Mouse (Mus musculus) stomach, embryonic 15.5 days (tissue): ENCODE results near the gene Zfp459. TPM values are rescaled to one million over a fixed set of nuclear protein-coding genes. Genes with fewer than 3 reads are reported as not detected.
A peak's percentile ranks its signal among the peaks of the same experiment; 100 is the strongest.
"Not testable (repeated sequence)": the region's sequence is repeated elsewhere in the genome, so short reads cannot be mapped to it uniquely, and the experiment has no call there.

Experiments used
- ATAC-seq: fragments of 200-750 bp; cut with Nextera tagmentation; 2 replicates; pipeline ENCODE4 v1.8.0; 2017; ENCODE audit warnings: low read depth, moderate number of reproducible peaks, moderate TSS enrichment; ENCODE audit not compliant: insufficient read depth, low FRiP score
- H3K27ac ChIP-seq: fragments of 300-500 bp; sonication (generic); 2 replicates; pipeline ENCODE4 v1.5.1; 2015; ENCODE audit warnings: mild to moderate bottlenecking, inconsistent platforms
- H3K27me3 ChIP-seq: fragments of 300-500 bp; sonication (generic); replicated peaks from 2 replicates; pipeline ENCODE4 v1.6.1; 2015; ENCODE audit warnings: inconsistent platforms
- H3K36me3 ChIP-seq: fragments of 300-500 bp; sonication (generic); 2 replicates; pipeline ENCODE4 v1.6.1; 2015; ENCODE audit warnings: inconsistent platforms
- H3K4me1 ChIP-seq: fragments of 300-500 bp; sonication (generic); 2 replicates; pipeline ENCODE4 v1.6.1; 2015; ENCODE audit warnings: inconsistent platforms
- H3K4me2 ChIP-seq: fragments of 300-500 bp; sonication (generic); 2 replicates; pipeline ENCODE4 v1.6.1; 2015; ENCODE audit warnings: mild to moderate bottlenecking, inconsistent platforms
- H3K4me3 ChIP-seq: fragments of 300-500 bp; sonication (generic); replicated peaks from 2 replicates; pipeline ENCODE4 v1.5.1; 2015; ENCODE audit warnings: inconsistent platforms
- H3K9ac ChIP-seq: fragments of 300-500 bp; sonication (generic); 2 replicates; pipeline ENCODE4 v1.6.1; 2015; ENCODE audit warnings: inconsistent platforms
- H3K9me3 ChIP-seq: fragments of 300-500 bp; sonication (generic); 2 replicates; pipeline ENCODE4 v1.6.1; 2016; ENCODE audit warnings: inconsistent platforms
- WGBS: fragments of 180-500 bp; shearing (Covaris S2); methylation state at CpG from one replicate; pipeline ENCODE4 v1.1.7; 2015; 5-methylcytosine and 5-hydroxymethylcytosine counted together
- polyA plus RNA-seq: library from polyadenylated mRNA; unstranded; fragments of >200 nt; fragmentation: Nextera tagmentation; extraction: Ambion mirVana; gene quantifications from 2 replicates; pipeline ENCODE4 v1.2.1, GENCODE M21; 2015

The Zfp459 gene
- polyA plus RNA-seq, 1 experiment from 2014 or later, result 0.90 TPM

DNA sequence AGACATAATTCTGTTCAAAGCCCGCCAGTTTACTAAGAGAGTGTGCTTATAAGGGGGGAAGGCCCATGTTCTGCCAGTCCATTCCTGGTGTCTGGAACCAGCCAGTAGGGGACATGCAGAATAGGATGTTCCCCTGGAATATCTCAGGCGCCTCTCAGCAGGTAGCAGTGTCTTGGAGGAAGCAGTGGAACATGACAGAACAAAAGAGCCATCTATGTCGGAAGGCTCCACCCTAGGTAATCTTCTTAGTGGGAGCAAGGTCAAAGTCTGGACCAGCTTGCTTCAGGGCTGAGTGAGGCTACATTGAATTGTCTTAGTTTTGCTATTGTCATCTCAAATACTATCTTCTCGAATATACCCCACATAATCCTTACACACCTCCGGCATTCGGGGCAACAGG is 5.5 kb downstream of the Zfp459 start:
- Histone ChIP-seq H3K9ac (no peak overlapping the region), H3K4me1 (no peaks in the 10 kb centered on the region), H3K9me3 (no peaks in the 10 kb centered on the region), H3K4me2 (no peak overlapping the region), H3K36me3 (no peaks in the 10 kb centered on the region), H3K27me3 (no peaks in the 10 kb centered on the region), H3K4me3 (no peak overlapping the region), H3K27ac (no peak overlapping the region)
- ATAC-seq, result no peak
- WGBS, result 80% methylated on average over 6 of the region's 6 CpGs

DNA sequence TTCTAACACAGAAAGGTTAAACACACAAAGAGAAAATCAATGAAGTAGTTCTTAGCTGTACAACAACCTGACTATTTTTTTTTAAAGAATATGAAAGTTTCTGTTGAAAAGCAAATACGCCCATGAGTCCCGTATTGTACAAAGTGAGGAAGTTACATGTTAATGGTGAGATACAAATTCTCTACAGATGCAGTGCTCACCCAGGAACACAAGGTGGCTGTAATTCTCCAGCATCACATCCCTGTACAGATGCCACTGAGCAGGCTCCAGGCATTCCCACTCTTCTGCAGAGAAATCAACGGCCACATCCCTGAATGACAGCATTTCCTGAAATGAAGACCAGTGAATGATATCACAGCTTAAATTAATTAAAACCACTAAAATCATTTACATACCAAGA is 7.6 kb downstream of the Zfp459 start:
- not testable (repeated sequence) for H3K4me3 ChIP-seq, H3K4me2 ChIP-seq, ATAC-seq, H3K9ac ChIP-seq, H3K4me1 ChIP-seq, H3K9me3 ChIP-seq, H3K27ac ChIP-seq, H3K36me3 ChIP-seq, H3K27me3 ChIP-seq
- 63% methylated on average over 3 of the region's 3 CpGs for WGBS

DNA sequence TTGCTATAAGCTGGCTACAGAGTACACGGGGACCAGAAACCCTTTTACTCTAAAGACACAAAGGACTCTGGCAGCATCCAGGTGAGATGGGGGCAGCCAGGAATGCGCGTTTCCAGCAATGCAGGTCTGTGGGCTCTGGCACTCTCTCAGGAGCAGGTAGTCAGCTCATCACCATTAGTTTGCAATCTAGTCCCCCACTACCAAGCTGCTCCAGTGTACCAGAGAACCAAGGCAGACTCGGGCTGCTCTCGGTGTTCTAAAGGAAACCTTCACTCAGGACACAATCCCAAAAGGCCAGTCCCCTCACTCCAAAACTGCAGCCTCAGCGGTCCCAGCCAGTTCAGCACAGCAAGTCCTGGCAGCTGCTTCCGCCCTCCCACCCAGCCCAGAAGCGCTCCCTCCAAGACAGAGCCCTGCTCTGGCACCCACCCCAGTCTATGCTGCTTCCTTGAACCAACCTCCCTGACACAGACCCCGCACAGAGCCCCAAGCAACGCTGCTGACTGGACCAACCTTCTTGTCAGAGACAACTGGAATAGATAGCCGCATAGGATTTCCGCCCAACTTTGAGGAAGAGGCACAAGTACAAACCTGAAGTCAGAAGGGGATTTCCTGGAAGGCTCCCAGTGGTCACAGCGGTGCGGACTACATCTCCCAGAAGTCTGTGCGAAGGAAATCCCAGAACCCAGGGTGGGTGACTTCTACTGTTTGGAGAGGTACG is 21.9 kb downstream of the Zfp459 start, which contains the start of gene Zfp429:
Gene Zfp429, minus strand, starts transcription at position 637 of the 721 bp plus-strand sequence.
- Histone ChIP-seq H3K9ac (0 out of 2 replicates have a peak within 1 kb of the TSS, but pooled peaks have one; percentile 9), H3K4me3 (peak within 1 kb of the TSS; percentile 65), H3K27ac (peak within 1 kb of the TSS; percentile 48; the same call in 1 of the 2 replicates), H3K4me2 (peak within 1 kb of the TSS; percentile 53)
- peak; percentile 92 for ATAC-seq
- 3% methylated on average over 16 of the region's 16 CpGs for WGBS
- H3K9me3 ChIP-seq, H3K4me1 ChIP-seq, H3K27me3 ChIP-seq, H3K36me3 ChIP-seq: not testable (repeated sequence)

GRCm38 (mm10) chr13:67376255-67376654 is 45.0 kb downstream of the Zfp459 start:
- H3K9ac ChIP-seq, H3K4me3 ChIP-seq, H3K27me3 ChIP-seq, ATAC-seq, H3K4me2 ChIP-seq, H3K36me3 ChIP-seq, H3K27ac ChIP-seq, H3K9me3 ChIP-seq, H3K4me1 ChIP-seq: not testable (repeated sequence)
- WGBS, result 78% methylated on average over 3 of the region's 3 CpGs

DNA sequence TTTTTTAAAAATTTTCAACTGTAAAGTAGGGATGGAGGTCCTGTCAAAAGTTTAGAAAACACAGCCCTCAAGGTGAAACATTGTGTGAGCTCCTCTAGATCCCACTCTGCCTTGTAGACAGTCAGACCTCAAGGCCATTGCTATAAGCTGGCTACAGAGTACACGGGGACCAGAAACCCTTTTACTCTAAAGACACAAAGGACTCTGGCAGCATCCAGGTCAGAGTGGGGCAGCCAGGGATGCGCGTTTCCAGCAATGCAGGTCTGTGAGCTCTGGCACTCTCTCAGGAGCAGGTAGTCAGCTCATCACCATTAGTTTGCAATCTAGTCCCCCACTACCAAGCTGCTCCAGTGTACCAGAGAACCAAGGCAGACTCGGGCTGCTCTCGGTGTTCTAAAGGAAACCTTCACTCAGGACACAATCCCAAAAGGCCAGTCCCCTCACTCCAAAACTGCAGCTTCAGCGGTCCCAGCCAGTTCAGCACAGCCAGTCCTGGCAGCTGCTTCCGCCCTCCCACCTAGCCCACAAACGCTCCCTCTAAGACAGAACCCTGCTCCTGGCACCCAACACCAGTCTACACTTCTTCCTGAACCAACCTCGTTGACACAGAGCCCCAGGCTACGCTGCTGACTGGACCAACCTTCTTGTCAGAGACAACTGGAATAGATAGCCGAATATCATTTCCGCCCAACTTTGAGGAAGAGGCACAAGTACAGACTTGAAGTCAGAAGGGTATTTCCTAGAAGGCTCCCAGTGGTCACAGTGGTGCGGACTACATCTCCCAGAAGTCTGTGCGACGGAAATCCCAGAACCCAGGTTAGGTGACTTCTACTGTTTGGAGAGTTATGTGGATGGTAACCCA is 45.9 kb downstream of the Zfp459 start, which contains the start of the genes Gm28041 and Zfp456:
Gene Gm28041, minus strand, starts transcription at position 684 of the 862 bp plus-strand sequence.
Gene Zfp456, minus strand, starts transcription at position 761 of the 862 bp plus-strand sequence.
- ATAC-seq, result peak; percentile 92
- not testable (repeated sequence) for H3K27ac ChIP-seq, H3K27me3 ChIP-seq, H3K9ac ChIP-seq, H3K36me3 ChIP-seq, H3K9me3 ChIP-seq, H3K4me1 ChIP-seq
- WGBS, result 12% methylated on average over 13 of the region's 15 CpGs
- Histone ChIP-seq H3K4me2 (peak within 1 kb of the TSS; percentile 58), H3K4me3 (peak within 1 kb of the TSS; percentile 54)

DNA sequence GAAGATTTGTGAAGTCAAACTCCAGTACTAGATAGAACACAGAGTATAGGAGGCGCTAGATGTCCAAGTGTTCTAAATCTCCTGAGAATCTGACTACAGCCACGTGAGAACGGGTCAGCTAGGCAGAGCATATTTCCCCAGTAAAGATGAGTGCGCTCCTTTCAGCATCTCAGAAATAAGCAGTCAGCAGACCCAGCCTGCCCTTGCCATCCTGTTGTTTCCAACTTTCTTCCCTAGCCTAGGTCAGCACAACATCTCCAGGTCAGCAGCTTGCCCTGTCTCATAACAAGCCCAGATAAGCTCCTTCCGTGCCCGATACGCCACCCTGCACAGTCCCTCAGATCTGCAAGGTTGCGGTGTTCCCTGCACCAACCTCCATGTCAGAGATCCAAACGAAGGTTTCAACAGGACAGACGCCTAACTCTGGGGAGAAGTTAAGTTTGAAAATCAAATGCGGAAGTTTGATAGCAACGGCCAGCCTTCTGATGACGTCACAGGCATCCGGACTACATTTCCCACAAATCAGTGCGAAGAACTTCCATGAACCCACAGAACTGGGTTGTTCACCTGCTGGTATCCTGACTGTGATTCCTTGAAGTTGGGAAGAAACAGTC is 61.0 kb downstream of the Zfp459 start, which contains the start of the genes Gm28044 and Zfp953:
Gene Gm28044, minus strand, starts transcription at position 406 of the 614 bp plus-strand sequence.
Gene Zfp953, minus strand, starts transcription at position 475 of the 614 bp plus-strand sequence.
- no peaks in the 10 kb centered on the region for H3K27me3 ChIP-seq
- under 1% methylated on average over 15 of the region's 15 CpGs for WGBS
- peak within 1 kb of the TSS; percentile 71 for H3K27ac ChIP-seq
- no peaks in the 10 kb centered on the region for H3K9me3 ChIP-seq
- peak within 1 kb of the TSS; percentile 79 for H3K4me3 ChIP-seq
- peak within 1 kb of the TSS; percentile 73 for H3K9ac ChIP-seq
- peak; percentile 87 for ATAC-seq
- H3K36me3 ChIP-seq, result no peaks in the 10 kb centered on the region
- H3K4me2 ChIP-seq, result peak within 1 kb of the TSS; percentile 60
- no peaks in the 10 kb centered on the region for H3K4me1 ChIP-seq

Other genes with a start within 250 kb of the Zfp459 start
- gene Rsl1, start 248.2 kb downstream of the Zfp459 start, polyA plus RNA-seq, result 6.5 and 9.6 TPM in 2 replicates
- 2.1 and 2.3 TPM in 2 replicates for gene Zfp455, start 226.9 kb downstream of the Zfp459 start, polyA plus RNA-seq
- gene Zfp458, start 143.0 kb downstream of the Zfp459 start, polyA plus RNA-seq, result 1.8 and 1.9 TPM in 2 replicates
- 0.77 and 0.94 TPM in 2 replicates for gene Zfp457, start 114.9 kb downstream of the Zfp459 start, polyA plus RNA-seq
- gene Zfp595, start 88.8 kb downstream of the Zfp459 start, polyA plus RNA-seq, result 2.7 and 2.9 TPM in 2 replicates
- gene Gm28044, start 60.9 kb downstream of the Zfp459 start, polyA plus RNA-seq, result 0.52 and 0.64 TPM in 2 replicates
- gene Zfp953, start 60.8 kb downstream of the Zfp459 start, polyA plus RNA-seq, result 1.0 and 1.1 TPM in 2 replicates
- gene Gm28041, start 45.7 kb downstream of the Zfp459 start, polyA plus RNA-seq, result 0.21 and 0.44 TPM in 2 replicates
- 1.8 and 2.0 TPM in 2 replicates for gene Zfp456, start 45.6 kb downstream of the Zfp459 start, polyA plus RNA-seq
- 5.5 and 7.5 TPM in 2 replicates for gene Zfp429, start 21.6 kb downstream of the Zfp459 start, polyA plus RNA-seq
- 8.7 and 9.6 TPM in 2 replicates for gene Zfp874a, start 30.2 kb upstream of the Zfp459 start, polyA plus RNA-seq
- 2.8 and 3.4 TPM in 2 replicates for gene Zfp874b, start 62.8 kb upstream of the Zfp459 start, polyA plus RNA-seq
- gene Zfp58, start 79.1 kb upstream of the Zfp459 start, polyA plus RNA-seq, result 12.7 and 13.3 TPM in 2 replicates
- gene Gm26965, start 104.7 kb upstream of the Zfp459 start, polyA plus RNA-seq, result not detected in 2 replicates
- 19.4 and 20.4 TPM in 2 replicates for gene Zfp87, start 104.8 kb upstream of the Zfp459 start, polyA plus RNA-seq
- 11.8 and 11.9 TPM in 2 replicates for gene Zfp748, start 132.4 kb upstream of the Zfp459 start, polyA plus RNA-seq
- 3.5 and 4.7 TPM in 2 replicates for gene Zfp729b, start 188.3 kb upstream of the Zfp459 start, polyA plus RNA-seq
- 0.26 TPM in 1 of 2 replicates, not detected in the other for gene Gm49345, start 216.4 kb upstream of the Zfp459 start, polyA plus RNA-seq
- 2.4 and 2.7 TPM in 2 replicates for gene Zfp729a, start 216.4 kb upstream of the Zfp459 start, polyA plus RNA-seq